Mouse (Mus musculus): ENCODE measurements around the gene Snx3. TPM values are rescaled to one million over a fixed set of nuclear protein-coding genes. Genes with fewer than 3 reads are reported as not detected.

Snx3 gene
- total and polyA plus RNA-seq, 3 experiments, result 250 to 577 (median 272) TPM

DNA sequence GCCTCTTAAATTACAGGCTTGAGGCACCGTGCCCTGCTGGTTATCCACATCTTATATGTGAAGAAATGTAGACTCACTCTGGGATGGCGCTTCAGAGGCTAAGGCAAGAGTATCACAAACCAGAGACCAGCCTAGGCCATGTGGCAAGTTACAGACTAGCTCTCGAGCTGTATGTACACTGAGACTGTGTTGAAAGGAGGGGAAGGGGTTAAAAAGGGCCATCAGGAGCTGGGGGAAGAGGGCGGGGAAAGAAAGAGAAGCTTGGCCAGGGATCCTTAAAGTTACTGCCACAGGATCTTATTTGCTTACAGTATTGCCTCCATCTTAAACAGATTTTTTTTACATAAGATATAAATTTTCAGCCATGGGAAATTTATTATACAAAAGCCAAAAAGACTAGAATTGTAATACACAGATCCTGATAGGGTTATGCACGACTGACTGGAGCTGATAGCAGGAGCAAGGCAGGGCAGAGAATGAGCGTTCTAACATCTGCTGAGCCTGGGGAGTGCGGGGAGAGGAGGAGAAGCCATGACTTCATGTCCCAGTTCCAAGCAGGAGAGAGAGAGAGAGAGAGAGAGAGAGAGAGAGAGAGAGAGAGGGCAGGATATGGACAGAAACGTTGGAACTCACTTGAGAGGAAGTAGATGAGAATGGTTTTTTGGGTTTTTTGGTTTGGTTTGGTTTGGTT is 13.1 kb upstream of the Snx3 start:
- no peak for DNase-seq (ENCODE audit: low spot score)
- H3K36me3 ChIP-seq (replicated peaks), result no peaks in the 10 kb centered on the region
- no peak for ATAC-seq (ENCODE audit: extremely low read depth, insufficient number of reproducible peaks, low FRiP score, poor library complexity, severe bottlenecking)

DNA sequence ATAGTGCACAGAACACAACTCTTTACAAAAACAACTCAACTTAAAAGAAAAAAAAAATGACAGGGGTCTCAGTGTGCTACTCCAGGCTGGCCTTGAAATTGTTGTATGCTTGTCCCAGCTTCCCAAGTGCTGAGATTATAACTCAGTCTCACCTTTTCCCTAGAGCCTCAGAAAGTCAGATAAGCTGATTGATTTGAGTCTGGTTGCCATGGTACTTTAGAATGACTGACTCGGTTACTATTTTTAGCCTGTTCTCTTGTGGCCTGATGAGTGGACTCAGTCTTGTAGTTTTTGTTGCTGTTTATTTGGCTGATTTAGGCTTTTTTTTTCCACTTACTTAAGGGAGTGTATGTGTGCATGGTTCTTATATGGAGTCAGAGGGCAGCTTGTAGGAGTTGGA is 10.7 kb upstream of the Snx3 start:
- Histone ChIP-seq H3K4me1 (ENCODE audit: insufficient read depth, low read depth, low read length) (peaks cover 27% of the 10 kb centered on the region), H3K9me3 (replicated peaks) (no peaks in the 10 kb centered on the region), H3K27me3 (ENCODE audit: insufficient read depth, low read length) (peaks cover 3% of the 10 kb centered on the region; the same call in 1 of the 2 replicates), H3K4me3 (ENCODE audit: low read depth, low read length) (no peak overlapping the region), H3K36me3 (replicated peaks) (no peaks in the 10 kb centered on the region)
- ATAC-seq (ENCODE audit: extremely low read depth, insufficient number of reproducible peaks, low FRiP score, poor library complexity, severe bottlenecking) (no peak), DNase-seq (ENCODE audit: low spot score) (no peak)
- no peak for TF ChIP-seq CTCF (IDR thresholded peaks at IDR 0.05; ENCODE audit: low read depth, low read length)
- no peak for TF ChIP-seq POLR2AphosphoS5 (IDR thresholded peaks at IDR 0.05; ENCODE audit: insufficient replicate concordance, low read depth, low read length)
- TF ChIP-seq GATA2 (IDR thresholded peaks at IDR 0.05; ENCODE audit: borderline replicate concordance, low read depth, low read length), result no peak
- TF ChIP-seq TAL1 (conservative IDR thresholded peaks at IDR 0.05; ENCODE audit: low read depth, low read length), result no peak
- no peak for TF ChIP-seq GATA1 (IDR thresholded peaks at IDR 0.05; ENCODE audit: borderline replicate concordance, low read length)

More for the DNA sequence above, 13.1 kb upstream of the Snx3 start:
- peaks cover 3% of the 10 kb centered on the region; the same call in 1 of the 2 replicates for H3K27me3 ChIP-seq (ENCODE audit: insufficient read depth, low read length)
- peaks cover 29% of the 10 kb centered on the region for H3K4me1 ChIP-seq (ENCODE audit: insufficient read depth, low read depth, low read length)
- no peaks in the 10 kb centered on the region for H3K9me3 ChIP-seq (replicated peaks)
- no peak overlapping the region for H3K4me3 ChIP-seq (ENCODE audit: low read depth, low read length)
- TF ChIP-seq GATA1 (IDR thresholded peaks at IDR 0.05; ENCODE audit: borderline replicate concordance, low read length) (no peak), TAL1 (conservative IDR thresholded peaks at IDR 0.05; ENCODE audit: low read depth, low read length) (no peak), POLR2AphosphoS5 (IDR thresholded peaks at IDR 0.05; ENCODE audit: insufficient replicate concordance, low read depth, low read length) (no peak), GATA2 (IDR thresholded peaks at IDR 0.05; ENCODE audit: borderline replicate concordance, low read depth, low read length) (no peak), CTCF (IDR thresholded peaks at IDR 0.05; ENCODE audit: low read depth, low read length) (no peak)

DNA sequence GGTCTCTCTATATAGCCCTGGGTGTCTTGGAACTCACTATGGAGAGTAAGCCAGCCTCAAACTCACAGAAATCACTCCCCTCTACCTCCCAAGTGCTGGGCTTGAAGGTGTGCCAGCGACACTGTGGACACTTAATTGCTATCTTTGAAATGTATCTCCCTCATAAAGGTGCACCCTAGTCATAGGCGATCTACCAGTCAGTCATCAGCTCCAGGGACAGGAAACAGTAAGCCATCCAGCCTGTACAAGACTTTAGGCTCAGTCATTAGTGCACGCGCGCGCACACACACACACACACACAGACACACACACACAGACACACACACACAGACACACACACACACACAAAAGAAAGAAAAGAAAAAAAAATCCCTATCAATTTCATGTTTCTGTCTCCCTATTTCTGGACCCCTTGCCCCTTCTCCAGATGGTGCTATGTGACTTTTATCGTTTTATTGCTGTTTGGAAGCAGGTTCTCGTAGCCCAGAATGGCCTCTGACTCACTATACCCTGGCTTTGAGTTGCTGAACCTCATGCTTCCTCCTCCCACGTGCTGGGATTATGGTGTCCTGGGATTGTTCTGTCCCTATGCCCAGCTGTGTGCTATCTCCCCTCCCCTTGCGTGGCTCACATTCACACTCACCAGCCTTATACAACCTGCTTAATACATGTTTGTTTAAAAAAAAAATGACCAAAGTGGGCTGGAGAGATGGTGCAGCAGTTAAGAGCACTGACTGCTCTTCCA is 9.6 kb upstream of the Snx3 start:
- Histone ChIP-seq H3K9me3 (replicated peaks) (no peaks in the 10 kb centered on the region), H3K4me1 (ENCODE audit: insufficient read depth, low read depth, low read length) (peaks cover 27% of the 10 kb centered on the region), H3K36me3 (replicated peaks) (no peaks in the 10 kb centered on the region), H3K4me3 (ENCODE audit: low read depth, low read length) (no peak overlapping the region), H3K27me3 (ENCODE audit: insufficient read depth, low read length) (peaks cover 3% of the 10 kb centered on the region; the same call in 1 of the 2 replicates)
- ATAC-seq (ENCODE audit: extremely low read depth, insufficient number of reproducible peaks, low FRiP score, poor library complexity, severe bottlenecking) (no peak), DNase-seq (ENCODE audit: low spot score) (no peak)
- TF ChIP-seq POLR2AphosphoS5 (IDR thresholded peaks at IDR 0.05; ENCODE audit: insufficient replicate concordance, low read depth, low read length) (no peak), GATA1 (IDR thresholded peaks at IDR 0.05; ENCODE audit: borderline replicate concordance, low read length) (no peak), TAL1 (conservative IDR thresholded peaks at IDR 0.05; ENCODE audit: low read depth, low read length) (no peak), GATA2 (IDR thresholded peaks at IDR 0.05; ENCODE audit: borderline replicate concordance, low read depth, low read length) (no peak), CTCF (IDR thresholded peaks at IDR 0.05; ENCODE audit: low read depth, low read length) (no peak)

DNA sequence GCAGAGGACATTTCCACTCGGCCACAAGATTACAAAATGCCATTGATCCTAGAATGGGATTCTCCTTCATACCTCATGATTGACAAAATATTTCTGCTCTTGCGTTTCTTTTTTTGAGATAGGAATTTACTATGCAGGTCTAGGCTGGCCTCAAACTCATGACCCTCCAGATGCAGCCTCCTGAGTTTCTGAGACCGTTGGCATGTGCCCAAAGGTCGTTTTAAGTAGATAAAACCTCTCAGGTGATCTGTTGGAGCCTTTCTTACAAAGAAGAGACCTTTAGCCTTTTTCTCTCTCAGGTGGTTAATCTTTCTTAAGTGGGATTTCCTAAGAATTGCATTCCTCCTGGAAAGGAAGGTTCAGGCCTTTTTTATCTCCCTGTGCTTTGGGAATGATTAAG is 8.8 kb upstream of the Snx3 start:
- no peaks in the 10 kb centered on the region for H3K36me3 ChIP-seq (replicated peaks)
- DNase-seq (ENCODE audit: low spot score), result no peak
- no peak for ATAC-seq (ENCODE audit: extremely low read depth, insufficient number of reproducible peaks, low FRiP score, poor library complexity, severe bottlenecking)
- no peak overlapping the region for H3K4me3 ChIP-seq (ENCODE audit: low read depth, low read length)
- no peaks in the 10 kb centered on the region for H3K9me3 ChIP-seq (replicated peaks)
- H3K27me3 ChIP-seq (ENCODE audit: insufficient read depth, low read length), result peaks cover 3% of the 10 kb centered on the region; the same call in 1 of the 2 replicates
- no peak for TF ChIP-seq GATA2 (IDR thresholded peaks at IDR 0.05; ENCODE audit: borderline replicate concordance, low read depth, low read length)
- no peak for TF ChIP-seq CTCF (IDR thresholded peaks at IDR 0.05; ENCODE audit: low read depth, low read length)
- no peak for TF ChIP-seq TAL1 (conservative IDR thresholded peaks at IDR 0.05; ENCODE audit: low read depth, low read length)
- no peak for TF ChIP-seq POLR2AphosphoS5 (IDR thresholded peaks at IDR 0.05; ENCODE audit: insufficient replicate concordance, low read depth, low read length)
- no peak for TF ChIP-seq GATA1 (IDR thresholded peaks at IDR 0.05; ENCODE audit: borderline replicate concordance, low read length)
- peaks cover 28% of the 10 kb centered on the region for H3K4me1 ChIP-seq (ENCODE audit: insufficient read depth, low read depth, low read length)

- ATAC-seq (ENCODE audit: extremely low read depth, insufficient number of reproducible peaks, low FRiP score, poor library complexity, severe bottlenecking) (no peak), DNase-seq (ENCODE audit: low spot score) (no peak)
- Histone ChIP-seq H3K9me3 (replicated peaks) (no peaks in the 10 kb centered on the region), H3K4me3 (ENCODE audit: low read depth, low read length) (no peak overlapping the region), H3K27me3 (ENCODE audit: insufficient read depth, low read length) (no peaks in the 10 kb centered on the region), H3K4me1 (ENCODE audit: insufficient read depth, low read depth, low read length) (peaks cover 45% of the 10 kb centered on the region), H3K36me3 (replicated peaks) (peaks cover 8% of the 10 kb centered on the region)
- TF ChIP-seq GATA1 (IDR thresholded peaks at IDR 0.05; ENCODE audit: borderline replicate concordance, low read length) (no peak), TAL1 (conservative IDR thresholded peaks at IDR 0.05; ENCODE audit: low read depth, low read length) (no peak), CTCF (IDR thresholded peaks at IDR 0.05; ENCODE audit: low read depth, low read length) (no peak), POLR2AphosphoS5 (IDR thresholded peaks at IDR 0.05; ENCODE audit: insufficient replicate concordance, low read depth, low read length) (no peak), GATA2 (IDR thresholded peaks at IDR 0.05; ENCODE audit: borderline replicate concordance, low read depth, low read length) (no peak)
These were observed 1.2 kb upstream of the Snx3 start for GRCm38 (mm10) chr10:42500611-42501010.

GRCm38 (mm10) chr10:42501161-42501560 is 669 bp upstream of the Snx3 start:
- DNase-seq (ENCODE audit: low spot score), result no peak
- TF ChIP-seq GATA2 (IDR thresholded peaks at IDR 0.05; ENCODE audit: borderline replicate concordance, low read depth, low read length) (no peak), CTCF (IDR thresholded peaks at IDR 0.05; ENCODE audit: low read depth, low read length) (no peak), TAL1 (conservative IDR thresholded peaks at IDR 0.05; ENCODE audit: low read depth, low read length) (no peak)
- Histone ChIP-seq H3K36me3 (replicated peaks) (peaks cover 11% of the 10 kb centered on the region), H3K9me3 (replicated peaks) (no peaks in the 10 kb centered on the region), H3K4me3 (ENCODE audit: low read depth, low read length) (peak overlapping the region; percentile 92; the same call in 1 of the 2 replicates), H3K27me3 (ENCODE audit: insufficient read depth, low read length) (no peaks in the 10 kb centered on the region), H3K4me1 (ENCODE audit: insufficient read depth, low read depth, low read length) (peaks cover 45% of the 10 kb centered on the region)
- no peak for ATAC-seq (ENCODE audit: extremely low read depth, insufficient number of reproducible peaks, low FRiP score, poor library complexity, severe bottlenecking)

All from G1E (cell line).